11 mouse cellular contexts compared by ENCODE assay signal in the genomic region with DNA sequence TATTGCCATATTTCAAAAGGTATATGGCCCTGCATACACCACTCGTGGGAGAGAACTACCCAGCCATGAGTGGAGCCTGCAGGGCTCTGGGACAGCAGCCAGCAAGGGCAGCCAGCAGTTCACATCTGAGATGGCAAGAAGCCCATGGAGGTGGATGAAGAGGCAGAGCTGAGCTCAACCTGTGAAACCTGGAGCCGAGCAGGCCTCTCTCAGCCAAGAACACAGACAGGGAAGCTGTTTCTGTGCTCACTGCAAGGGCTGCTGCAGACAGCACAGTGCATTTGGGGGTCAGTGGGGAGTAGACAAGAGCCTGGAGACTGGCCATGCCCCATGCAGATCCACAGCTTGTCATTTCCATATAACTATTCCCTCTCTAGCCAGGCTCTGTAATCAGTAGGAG.
DNase-seq lines count a peak whose midpoint lies in the region; ATAC-seq and TF ChIP-seq lines count a peak whose summit lies in the region.
"Had no signal": no experiment of that assay in that cellular context is flagged by ENCODE, and none has a peak within 500 bp of the region (broad histone marks: within the 10 kb centered on the region; RNA-seq: fewer than 3 reads in every experiment).

No protein-coding gene starts in this region.

- no peak for TF ChIP-seq CTCF in kidney, adult 2 months (conservative IDR thresholded peaks at IDR 0.05; ENCODE audit: insufficient read depth, insufficient read length, low read depth, low read length)
- no peak for TF ChIP-seq CTCF in stomach, postnatal 0 days (IDR thresholded peaks at IDR 0.05; ENCODE audit: low read depth)

- ATAC-seq in stomach, embryonic 14.5 days (ENCODE audit: insufficient number of reproducible peaks, insufficient read depth, low FRiP score, low read depth): peak; percentile 57; the same call in 1 of the 2 replicates
- no peak for ATAC-seq in stomach, postnatal 0 days (ENCODE audit: low FRiP score, low TSS enrichment)
- ATAC-seq in megakaryocyte, adult 5-6 weeks (ENCODE audit: poor library complexity, severe bottlenecking): no peak

- no peak overlapping the region for H3K9ac ChIP-seq in stomach, embryonic 14.5 days (replicated peaks; ENCODE audit: low read depth, low read length)
- H3K9ac ChIP-seq in stomach, postnatal 0 days (ENCODE audit: low read length): no peak overlapping the region
- H3K9ac ChIP-seq: embryonic facial prominence, embryonic 13.5 days had no signal

- H3K4me3 ChIP-seq in kidney, adult 2 months (ENCODE audit: insufficient read depth, low read depth, low read length): no peak overlapping the region
- no peak overlapping the region for H3K4me3 ChIP-seq in stomach, embryonic 14.5 days (ENCODE audit: low read depth, low read length)
- no peak overlapping the region for H3K4me3 ChIP-seq in stomach, postnatal 0 days (ENCODE audit: low read depth, low read length)
- H3K4me3 ChIP-seq: embryonic facial prominence, embryonic 13.5 days had no signal

- no peaks in the 10 kb centered on the region for H3K9me3 ChIP-seq in stomach, embryonic 14.5 days (ENCODE audit: control insufficient read depth, low read depth, low read length)
- no peaks in the 10 kb centered on the region for H3K9me3 ChIP-seq in stomach, postnatal 0 days (ENCODE audit: control insufficient read depth, low read length)
- H3K9me3 ChIP-seq: embryonic facial prominence, embryonic 13.5 days had no signal

- H3K4me2 ChIP-seq in stomach, embryonic 14.5 days (replicated peaks; ENCODE audit: low read depth, low read length): no peak overlapping the region
- no peak overlapping the region for H3K4me2 ChIP-seq in stomach, postnatal 0 days (replicated peaks; ENCODE audit: low read depth)
- H3K4me2 ChIP-seq: embryonic facial prominence, embryonic 13.5 days had no signal

- no peaks in the 10 kb centered on the region for H3K27me3 ChIP-seq in kidney, adult 2 months (replicated peaks; ENCODE audit: control insufficient read depth, insufficient read depth, low read length)
- H3K27me3 ChIP-seq in stomach, embryonic 14.5 days (ENCODE audit: control insufficient read depth, insufficient read depth, low read length): no peaks in the 10 kb centered on the region
- no peaks in the 10 kb centered on the region for H3K27me3 ChIP-seq in stomach, postnatal 0 days (ENCODE audit: control insufficient read depth, insufficient read depth, low read length)
- H3K27me3 ChIP-seq: embryonic facial prominence, embryonic 13.5 days had no signal

- no peaks in the 10 kb centered on the region for H3K36me3 ChIP-seq in kidney, adult 2 months (ENCODE audit: control insufficient read depth, insufficient read depth, low read length)
- no peaks in the 10 kb centered on the region for H3K36me3 ChIP-seq in stomach, embryonic 14.5 days (ENCODE audit: control insufficient read depth, insufficient read depth, low read length)
- no peaks in the 10 kb centered on the region for H3K36me3 ChIP-seq in stomach, postnatal 0 days (ENCODE audit: control insufficient read depth, insufficient read depth, low read length)
- H3K36me3 ChIP-seq: embryonic facial prominence, embryonic 13.5 days had no signal

- TF ChIP-seq POLR2A in kidney, adult 2 months (IDR thresholded peaks at IDR 0.05; ENCODE audit: low read depth, low read length): no peak

- TF ChIP-seq EP300 in stomach, postnatal 0 days (optimal IDR thresholded peaks at IDR 0.05): no peak

- 27% methylated on average over 2 of the region's 2 CpGs for WGBS in kidney, adult 2 months
- WGBS in stomach, embryonic 14.5 days: 39% methylated on average over 2 of the region's 2 CpGs
- WGBS in stomach, postnatal 0 days: 54% methylated on average over 2 of the region's 2 CpGs

- H3K4me1 ChIP-seq in kidney, adult 2 months (ENCODE audit: control insufficient read depth, insufficient read depth, low read length): no peaks in the 10 kb centered on the region
- H3K4me1 ChIP-seq in stomach, embryonic 14.5 days (ENCODE audit: control insufficient read depth, insufficient read depth, low read length): no peaks in the 10 kb centered on the region; the same call in 1 of the 2 replicates
- no peaks in the 10 kb centered on the region for H3K4me1 ChIP-seq in stomach, postnatal 0 days (replicated peaks; ENCODE audit: control insufficient read depth, insufficient read depth)

- DNase-seq in cerebellum, postnatal 36 days: peak; percentile 6 to 8
- no peak for DNase-seq in cerebellum, adult 8-10 months
- DNase-seq in kidney, adult 2 months: peak; percentile 71
- DNase-seq in kidney, postnatal 10 days: no peak
- DNase-seq in stomach, postnatal 0 days (ENCODE audit: low spot score): no peak
- DNase-seq in thymus, postnatal 36 days: no peak
- DNase-seq: B cell, adult 2 months; lung, adult 2 months had no signal

- H3K27ac ChIP-seq in kidney, adult 2 months (ENCODE audit: insufficient read depth, low read depth, low read length): no peak overlapping the region
- H3K27ac ChIP-seq in stomach, embryonic 14.5 days (ENCODE audit: low read length): no peak overlapping the region
- no peak overlapping the region for H3K27ac ChIP-seq in stomach, postnatal 0 days (replicated peaks)
- H3K27ac ChIP-seq: embryonic facial prominence, embryonic 13.5 days had no signal

Comparison
In these comparisons a context has a peak if more than half of its experiments do, and no peak if none do; other contexts are left out.
1. DNase-seq: peak in cerebellum, postnatal 36 days (2 of 2) and kidney, adult 2 months (single experiment); none in cerebellum, adult 8-10 months (single experiment), kidney, postnatal 10 days (single experiment), stomach, postnatal 0 days (single experiment) and thymus, postnatal 36 days (0 of 2).